Mouse (Mus musculus) C2C12 (cell line): ENCODE measurements around the gene Tnfrsf4.

Experiments
- CTCF ChIP-seq: IDR thresholded peaks from one replicate; pipeline ENCODE4 v1.5.1; 2011; ENCODE audit not compliant: control insufficient read depth, insufficient read depth, insufficient read length
- MAX ChIP-seq: IDR thresholded peaks from one replicate; pipeline ENCODE4 v1.6.1; 2011; ENCODE audit warnings: mild to moderate bottlenecking, control low read depth
- MYOD1 ChIP-seq: IDR thresholded peaks from one replicate; pipeline ENCODE4 v1.6.1; 2011; ENCODE audit warnings: low read depth; ENCODE audit not compliant: control insufficient read depth, insufficient read length
- MYOG ChIP-seq: IDR thresholded peaks from one replicate; pipeline ENCODE4 v1.6.1; 2011; ENCODE audit not compliant: control insufficient read depth, insufficient read length; ENCODE audit errors: extremely low read depth
- USF1 ChIP-seq: IDR thresholded peaks from one replicate; pipeline ENCODE4 v1.6.1; 2011; ENCODE audit warnings: low read depth, mild to moderate bottlenecking, control low read depth, moderate library complexity

- TF ChIP-seq CTCF (no peak), USF1 (no peak), MYOD1 (no peak), MYOG (no peak), MAX (no peak)
Measured at GRCm38 (mm10) chr4:156054130-156054529, 40.5 kb downstream of the Tnfrsf4 start.
